Mouse (Mus musculus) cerebellum, adult 8-10 months (tissue): ENCODE results near the gene Gc.
A peak's percentile ranks its signal among the peaks of the same experiment; 100 is the strongest.

Source experiments
- DNase-seq: peaks from one replicate; pipeline ENCODE4 v3.0.0; 2022

Gc gene

GRCm38 (mm10) chr5:89457554-89458062 lies at the start of gene Gc:
Gc (minus strand) TSS chr5:89457898.
- no peak for DNase-seq

- no peak for DNase-seq
These were observed 42.5 kb upstream of the Gc start for GRCm38 (mm10) chr5:89500182-89500581.

- DNase-seq = no peak
These were observed 34.9 kb upstream of the Gc start for GRCm38 (mm10) chr5:89492560-89492959.

- no peak for DNase-seq
These were observed 12.8 kb upstream of the Gc start for GRCm38 (mm10) chr5:89470483-89470882.

- no peak for DNase-seq
These were observed 10.2 kb upstream of the Gc start for GRCm38 (mm10) chr5:89467886-89468285.

- no peak for DNase-seq
These were observed 9.3 kb upstream of the Gc start for GRCm38 (mm10) chr5:89467045-89467444.

GRCm38 (mm10) chr5:89466275-89466674 lies 8.6 kb upstream of the Gc start:
- no peak for DNase-seq

GRCm38 (mm10) chr5:89461817-89462216 lies 4.1 kb upstream of the Gc start:
- no peak for DNase-seq

GRCm38 (mm10) chr5:89459591-89459990 lies 1.9 kb upstream of the Gc start:
- no peak for DNase-seq

GRCm38 (mm10) chr5:89458987-89459386 lies 1.3 kb upstream of the Gc start:
- no peak for DNase-seq

GRCm38 (mm10) chr5:89455526-89455925 lies 2.2 kb downstream of the Gc start:
- peak; percentile 1 for DNase-seq

GRCm38 (mm10) chr5:89450798-89451197 lies 6.9 kb downstream of the Gc start:
- DNase-seq = no peak

GRCm38 (mm10) chr5:89449325-89449724 lies 8.4 kb downstream of the Gc start:
- DNase-seq = no peak

GRCm38 (mm10) chr5:89447978-89448377 lies 9.7 kb downstream of the Gc start:
- no peak for DNase-seq

GRCm38 (mm10) chr5:89444360-89444759 lies 13.3 kb downstream of the Gc start:
- no peak for DNase-seq

- no peak for DNase-seq
These were observed 46.2 kb downstream of the Gc start for GRCm38 (mm10) chr5:89411536-89411935.

- no peak for DNase-seq
These were observed 50.2 kb downstream of the Gc start for GRCm38 (mm10) chr5:89407376-89408082.

GRCm38 (mm10) chr5:89405132-89405531 lies 52.6 kb downstream of the Gc start:
- DNase-seq = no peak

- DNase-seq = no peak
These were observed 67.3 kb downstream of the Gc start for GRCm38 (mm10) chr5:89390405-89390804.

GRCm38 (mm10) chr5:89384204-89384603 lies 73.5 kb downstream of the Gc start:
- DNase-seq = peak; percentile 41

- peak; percentile 10 for DNase-seq
These were observed 76.4 kb downstream of the Gc start for GRCm38 (mm10) chr5:89381340-89381739.

- no peak for DNase-seq
These were observed 87.6 kb downstream of the Gc start for GRCm38 (mm10) chr5:89370140-89370539.

- no peak for DNase-seq
These were observed 89.5 kb downstream of the Gc start for GRCm38 (mm10) chr5:89368045-89368743.
